Mouse (Mus musculus) forelimb bud, embryonic 11.5 days (tissue): ENCODE data around the gene Cbll1.
"Not testable (repeated sequence)": the region's sequence is repeated elsewhere in the genome, so short reads cannot be mapped to it uniquely, and the experiment has no call there.

Experiments
- DNase-seq: peaks from one replicate; pipeline ENCODE4 v3.0.0-alpha.2; 2012; ENCODE audit warnings: low read depth, low spot score

Cbll1 gene

GRCm38 (mm10) chr12:31498936-31499313 is 491 bp downstream of the Cbll1 start:
- peak; percentile 20 for DNase-seq

GRCm38 (mm10) chr12:31486431-31486830 is 13.0 kb downstream of the Cbll1 start:
- DNase-seq = no peak

- not testable (repeated sequence) for DNase-seq
Observed at GRCm38 (mm10) chr12:31478182-31478581, 21.2 kb downstream of the Cbll1 start.

- peak; percentile 17 for DNase-seq
Observed at GRCm38 (mm10) chr12:31462615-31463014, 36.8 kb downstream of the Cbll1 start.

GRCm38 (mm10) chr12:31461371-31461770 is 38.0 kb downstream of the Cbll1 start:
- DNase-seq = no peak

GRCm38 (mm10) chr12:31460270-31460669 is 39.1 kb downstream of the Cbll1 start:
- not testable (repeated sequence) for DNase-seq

GRCm38 (mm10) chr12:31458474-31458873 is 40.9 kb downstream of the Cbll1 start:
- DNase-seq = no peak

- no peak for DNase-seq
Observed at GRCm38 (mm10) chr12:31456271-31456670, 43.1 kb downstream of the Cbll1 start.

GRCm38 (mm10) chr12:31449341-31449740 is 50.1 kb downstream of the Cbll1 start:
- DNase-seq = no peak

GRCm38 (mm10) chr12:31444827-31445226 is 54.6 kb downstream of the Cbll1 start:
- no peak for DNase-seq

GRCm38 (mm10) chr12:31444131-31444546 is 55.3 kb downstream of the Cbll1 start:
- DNase-seq = peak; percentile 79

- no peak for DNase-seq
Observed at GRCm38 (mm10) chr12:31439612-31440011, 59.8 kb downstream of the Cbll1 start.

- no peak for DNase-seq
Observed at GRCm38 (mm10) chr12:31437791-31438190, 61.6 kb downstream of the Cbll1 start.
